Mouse (Mus musculus) gastrocnemius, postnatal 4 days (tissue): ENCODE measurements around the gene Rtl5. TPM values are rescaled to one million over a fixed set of nuclear protein-coding genes. Genes with fewer than 3 reads are reported as not detected.

ENCODE experiments used
- DNase-seq, 2 experiments: peaks; one replicate each; pipeline ENCODE4 v3.0.0; 2021 to 2022; ENCODE audit warnings: low spot score in 2 of 2, mixed read lengths in 2 of 2
- total RNA-seq, 2 experiments: library from RNA; stranded (reverse); gene quantifications; 2 replicates each; pipeline ENCODE4 v1.2.3; 2021

Rtl5 gene
- total RNA-seq, 2 experiments from 2014 or later = 2.9 to 3.6 TPM

DNA sequence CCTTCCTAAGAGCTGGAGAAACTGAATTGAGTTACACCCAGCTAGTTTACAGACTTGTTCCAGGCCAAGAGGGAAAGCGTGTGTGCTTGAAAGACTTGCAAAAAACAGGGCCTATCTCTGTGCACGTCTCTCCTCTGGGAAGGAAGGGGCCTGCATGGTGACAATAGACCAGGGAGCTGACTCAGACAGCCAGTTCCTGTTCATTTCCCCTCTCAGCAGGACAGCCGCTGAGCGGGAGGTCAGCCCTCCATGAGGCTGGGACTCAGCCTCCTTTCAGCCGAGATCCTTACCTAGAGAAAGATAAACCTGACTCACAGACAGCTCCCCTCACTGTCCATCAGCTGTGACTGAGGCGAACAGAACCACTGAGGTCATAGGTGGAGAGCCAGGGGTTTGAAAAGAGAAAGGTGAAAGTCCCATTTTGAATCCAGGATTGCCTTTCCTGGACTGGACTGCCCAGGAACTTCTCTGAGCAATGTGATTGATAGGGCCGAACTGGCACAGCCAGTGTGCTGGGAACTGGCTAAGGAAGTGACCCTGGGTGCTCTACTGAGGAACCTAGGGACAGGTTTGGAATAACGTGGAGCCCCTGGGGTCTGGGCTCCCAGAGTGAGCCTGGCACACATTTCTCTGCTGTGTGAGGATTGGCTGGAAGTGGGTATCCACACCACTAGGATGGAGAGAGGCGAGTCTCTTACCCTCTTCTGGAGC, 53.7 kb downstream of the Rtl5 start:
- no peak for DNase-seq

Other genes starting within 250 kb of the Rtl5 start
- 10 to 100 TPM; 12.5 to 13.0 TPM for gene Nhsl2, start 221.9 kb downstream of the Rtl5 start, total RNA-seq
- 10 to 100 TPM; 38.8 to 42.2 TPM for gene Pin4, start 48.1 kb upstream of the Rtl5 start, total RNA-seq
- gene Ercc6l, start 85.8 kb upstream of the Rtl5 start, total RNA-seq = 1 to 10 TPM; 4.0 to 4.1 TPM
- gene Rps4x, start 118.1 kb upstream of the Rtl5 start, total RNA-seq = 1,000 to 10,000 TPM; 1,319 to 1,445 TPM
- 10 to 100 TPM; 40.8 to 41.0 TPM for gene Cited1, start 180.9 kb upstream of the Rtl5 start, total RNA-seq